Mouse (Mus musculus) megakaryocyte, embryonic 14.5 days (primary cell): ENCODE results near the gene Mansc4.

Experiments
- FLI1 ChIP-seq: IDR thresholded peaks from 2 replicates; pipeline ENCODE4 v1.6.1; 2012; ENCODE audit warnings: low read length, inconsistent platforms, mixed read lengths
- GATA1 ChIP-seq: IDR thresholded peaks from 3 replicates; pipeline ENCODE4 v1.6.1; 2012; ENCODE audit warnings: mixed read lengths, low read length, inconsistent platforms, borderline replicate concordance

- TF ChIP-seq GATA1 (no peak), FLI1 (no peak)
Measured at GRCm38 (mm10) chr6:147102293-147102692, 15.5 kb upstream of the Mansc4 start.
